Mouse (Mus musculus) neural tube, embryonic 14.5 days (tissue): ENCODE measurements around the gene Fam222b. TPM values are rescaled to one million over a fixed set of nuclear protein-coding genes. Genes with fewer than 3 reads are reported as not detected.
"Not testable (repeated sequence)": the region's sequence is repeated elsewhere in the genome, so short reads cannot be mapped to it uniquely, and the experiment has no call there.

Experiments used
- ATAC-seq: fragments of 200-750 bp; cut with Nextera tagmentation; 2 replicates; pipeline ENCODE4 v1.8.0; 2017; ENCODE audit warnings: low read depth, mild to moderate bottlenecking, moderate TSS enrichment, moderate library complexity
- H3K27ac ChIP-seq: fragments of 300-500 bp; sonication (generic); 2 replicates; pipeline ENCODE4 v1.5.1; 2014; ENCODE audit warnings: low read depth, mild to moderate bottlenecking, control low read depth, low read length, moderate library complexity, mixed read lengths
- H3K27me3 ChIP-seq: fragments of 300-500 bp; sonication (generic); 2 replicates; pipeline ENCODE4 v1.6.1; 2014; ENCODE audit warnings: low read length; ENCODE audit not compliant: control insufficient read depth, insufficient read depth
- H3K36me3 ChIP-seq: fragments of 300-500 bp; sonication (generic); 2 replicates; pipeline ENCODE4 v1.6.1; 2014; ENCODE audit warnings: low read length, mixed read lengths; ENCODE audit not compliant: control insufficient read depth, insufficient read depth
- H3K4me1 ChIP-seq: fragments of 300-500 bp; sonication (generic); 2 replicates; pipeline ENCODE4 v1.6.1; 2014; ENCODE audit warnings: low read length; ENCODE audit not compliant: control insufficient read depth, insufficient read depth
- H3K4me2 ChIP-seq: fragments of 300-500 bp; sonication (generic); 2 replicates; pipeline ENCODE4 v1.6.1; 2014; ENCODE audit warnings: mild to moderate bottlenecking, low read depth, low read length, control low read depth
- H3K4me3 ChIP-seq: fragments of 300-500 bp; sonication (generic); 2 replicates; pipeline ENCODE4 v1.5.1; 2014; ENCODE audit warnings: low read depth, low read length, control low read depth, mixed read lengths
- H3K9ac ChIP-seq: fragments of 300-500 bp; sonication (generic); replicated peaks from 2 replicates; pipeline ENCODE4 v1.6.1; 2014; ENCODE audit warnings: low read depth, mild to moderate bottlenecking, control low read depth, low read length, mixed read lengths
- H3K9me3 ChIP-seq: fragments of 300-500 bp; sonication (generic); 2 replicates; pipeline ENCODE4 v1.6.1; 2016; ENCODE audit warnings: low read length; ENCODE audit not compliant: control insufficient read depth
- WGBS: fragments of 180-500 bp; shearing (Covaris S2); extraction: QIAGEN DNeasy Blood & Tissue Kit; methylation state at CpG from one replicate; pipeline ENCODE4 v1.1.7; 2014; 5-methylcytosine and 5-hydroxymethylcytosine counted together
- polyA plus RNA-seq: library from polyadenylated mRNA; unstranded; fragments of >200 nt; fragmentation: Nextera tagmentation; extraction: Ambion mirVana; gene quantifications from 2 replicates; pipeline ENCODE4 v1.2.1, GENCODE M21; 2014

Gene Fam222b
- polyA plus RNA-seq, 1 experiment from 2014 or later: 29.3 TPM

- H3K36me3 ChIP-seq: no peaks in the 10 kb centered on the region
- no peak overlapping the region for H3K4me2 ChIP-seq
- H3K4me3 ChIP-seq: no peak overlapping the region
- 18% methylated on average over 5 of the region's 5 CpGs for WGBS
- no peaks in the 10 kb centered on the region for H3K9me3 ChIP-seq
- H3K4me1 ChIP-seq: peaks cover 31% of the 10 kb centered on the region
- H3K27me3 ChIP-seq: no peaks in the 10 kb centered on the region
- ATAC-seq: no peak
- H3K9ac ChIP-seq: no peak overlapping the region
- H3K27ac ChIP-seq: no peak overlapping the region
Measured at GRCm38 (mm10) chr11:78121176-78121575, 26.7 kb downstream of the Fam222b start.

GRCm38 (mm10) chr11:78122815-78123214 is 28.4 kb downstream of the Fam222b start:
- 89% methylated on average over 4 of the region's 4 CpGs for WGBS
- no peak for ATAC-seq
- Histone ChIP-seq H3K4me1 (peaks cover 21% of the 10 kb centered on the region), H3K4me2 (no peak overlapping the region), H3K27me3 (no peaks in the 10 kb centered on the region), H3K36me3 (no peaks in the 10 kb centered on the region), H3K9me3 (no peaks in the 10 kb centered on the region), H3K9ac (no peak overlapping the region), H3K27ac (no peak overlapping the region), H3K4me3 (no peak overlapping the region)

- Histone ChIP-seq H3K27me3 (no peaks in the 10 kb centered on the region), H3K4me2 (no peak overlapping the region), H3K4me1 (peaks cover 15% of the 10 kb centered on the region), H3K36me3 (no peaks in the 10 kb centered on the region), H3K9ac (no peak overlapping the region), H3K27ac (no peak overlapping the region), H3K9me3 (no peaks in the 10 kb centered on the region), H3K4me3 (no peak overlapping the region)
- ATAC-seq: no peak
Measured at GRCm38 (mm10) chr11:78123782-78124181, 29.3 kb downstream of the Fam222b start.

GRCm38 (mm10) chr11:78125691-78126090 is 31.2 kb downstream of the Fam222b start:
- ATAC-seq: no peak
- H3K27ac ChIP-seq: no peak overlapping the region
- 34% methylated on average over 6 of the region's 6 CpGs for WGBS
- no peak overlapping the region for H3K4me2 ChIP-seq
- no peak overlapping the region for H3K9ac ChIP-seq
- H3K9me3 ChIP-seq: no peaks in the 10 kb centered on the region
- H3K27me3 ChIP-seq: no peaks in the 10 kb centered on the region
- no peaks in the 10 kb centered on the region for H3K36me3 ChIP-seq
- no peak overlapping the region for H3K4me3 ChIP-seq
- peaks cover 14% of the 10 kb centered on the region; the same call in 1 of the 2 replicates for H3K4me1 ChIP-seq

- WGBS: 89% methylated on average over 4 of the region's 4 CpGs
- Histone ChIP-seq H3K9ac (no peak overlapping the region), H3K4me3 (no peak overlapping the region), H3K4me1 (0 out of 2 replicates have a peak, but pooled peaks cover 5% of the 10 kb centered on the region), H3K4me2 (no peak overlapping the region), H3K27ac (no peak overlapping the region), H3K27me3 (no peaks in the 10 kb centered on the region), H3K36me3 (no peaks in the 10 kb centered on the region), H3K9me3 (no peaks in the 10 kb centered on the region)
- ATAC-seq: no peak
Measured at GRCm38 (mm10) chr11:78126739-78127138, 32.3 kb downstream of the Fam222b start.

GRCm38 (mm10) chr11:78129458-78129857 is 35.0 kb downstream of the Fam222b start:
- no peak overlapping the region for H3K4me3 ChIP-seq
- no peaks in the 10 kb centered on the region for H3K27me3 ChIP-seq
- H3K9ac ChIP-seq: no peak overlapping the region
- 37% methylated on average over 8 of the region's 8 CpGs for WGBS
- ATAC-seq: no peak
- 0 out of 2 replicates have a peak, but pooled peaks cover 5% of the 10 kb centered on the region for H3K4me1 ChIP-seq
- H3K4me2 ChIP-seq: no peak overlapping the region
- H3K9me3 ChIP-seq: no peaks in the 10 kb centered on the region
- peak overlapping the region; percentile 25; the same call in 1 of the 2 replicates for H3K27ac ChIP-seq
- no peaks in the 10 kb centered on the region for H3K36me3 ChIP-seq

- H3K27ac ChIP-seq: no peak overlapping the region
Measured at GRCm38 (mm10) chr11:78133915-78134314, 39.5 kb downstream of the Fam222b start.

GRCm38 (mm10) chr11:78134344-78134743 is 39.9 kb downstream of the Fam222b start:
- H3K9me3 ChIP-seq: no peaks in the 10 kb centered on the region
- no peaks in the 10 kb centered on the region for H3K27me3 ChIP-seq
- no peaks in the 10 kb centered on the region for H3K36me3 ChIP-seq
- ATAC-seq: no peak
- H3K27ac ChIP-seq: no peak overlapping the region
- no peaks in the 10 kb centered on the region for H3K4me1 ChIP-seq
- H3K4me3 ChIP-seq: no peak overlapping the region
- no peak overlapping the region for H3K9ac ChIP-seq
- WGBS: 84% methylated on average over 3 of the region's 3 CpGs
- no peak overlapping the region for H3K4me2 ChIP-seq

More at GRCm38 (mm10) chr11:78133915-78134314, 39.5 kb downstream of the Fam222b start:
- no peak overlapping the region for H3K4me3 ChIP-seq
- H3K9me3 ChIP-seq: no peaks in the 10 kb centered on the region
- H3K36me3 ChIP-seq: no peaks in the 10 kb centered on the region
- WGBS: 88% methylated on average over 6 of the region's 6 CpGs
- 0 out of 2 replicates have a peak, but pooled peaks cover 2% of the 10 kb centered on the region for H3K4me1 ChIP-seq
- no peak overlapping the region for H3K9ac ChIP-seq
- no peaks in the 10 kb centered on the region for H3K27me3 ChIP-seq
- H3K4me2 ChIP-seq: no peak overlapping the region
- no peak for ATAC-seq

GRCm38 (mm10) chr11:78135314-78135713 is 40.9 kb downstream of the Fam222b start:
- WGBS: 93% methylated on average over 7 of the region's 7 CpGs
- not testable (repeated sequence) for H3K27ac ChIP-seq, H3K36me3 ChIP-seq, H3K9ac ChIP-seq, H3K4me1 ChIP-seq, H3K27me3 ChIP-seq, H3K4me3 ChIP-seq, H3K4me2 ChIP-seq, H3K9me3 ChIP-seq, ATAC-seq
